Mouse (Mus musculus): ENCODE measurements around the gene Slc6a11.

GRCm38 (mm10) chr6:114245665-114246064 lies 114.6 kb downstream of the Slc6a11 start:
- TF ChIP-seq CTCF (IDR thresholded peaks at IDR 0.05) (no peak), POLR2A (IDR thresholded peaks at IDR 0.05; ENCODE audit: insufficient read depth, low read depth, low read length) (no peak), EP300 (IDR thresholded peaks at IDR 0.05; ENCODE audit: insufficient read depth, low read depth, low read length) (no peak)
